Mouse (Mus musculus): Measurements from ENCODE around the gene Gm28047. TPM values are rescaled to one million over a fixed set of nuclear protein-coding genes. Genes with fewer than 3 reads are reported as not detected.

Gene Gm28047
- polyA plus RNA-seq, 1 experiment from 2014 or later = not detected

DNA sequence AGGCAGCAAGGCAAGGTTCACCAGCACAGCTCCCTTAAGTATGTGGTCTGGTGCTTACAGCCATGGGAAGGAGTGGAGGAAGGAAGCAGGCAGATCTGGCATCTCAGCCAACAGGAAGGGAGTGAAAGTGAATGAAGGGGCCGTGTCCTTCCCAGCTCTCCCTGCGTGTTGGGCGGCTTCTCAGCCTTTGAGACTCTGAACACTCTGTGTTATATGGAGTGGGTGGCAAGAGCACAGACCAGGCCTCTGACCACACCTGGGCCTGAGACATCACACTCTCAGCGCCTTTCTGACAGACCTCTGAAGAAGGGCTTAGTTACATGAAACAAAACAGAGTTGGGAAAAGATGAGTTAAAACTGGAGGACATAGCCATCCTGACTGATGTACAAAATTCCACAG, 94.3 kb downstream of the Gm28047 start:
- ATAC-seq (replicated peaks; ENCODE audit: low FRiP score) (no peak), DNase-seq (ENCODE audit: low spot score) (peak; percentile 24)
- no peak overlapping the region for H3K9ac ChIP-seq (ENCODE audit: low read depth, low read length)
- no peak overlapping the region for H3K27ac ChIP-seq (ENCODE audit: low read depth, low read length)
- no peak overlapping the region for H3K4me3 ChIP-seq (ENCODE audit: low read depth, low read length)
- no peaks in the 10 kb centered on the region for H3K27me3 ChIP-seq (replicated peaks; ENCODE audit: control insufficient read depth, insufficient read depth, low read length)
- no peaks in the 10 kb centered on the region for H3K4me1 ChIP-seq (replicated peaks; ENCODE audit: control insufficient read depth, insufficient read depth, low read length)
- H3K4me2 ChIP-seq = no peak overlapping the region
- H3K36me3 ChIP-seq (ENCODE audit: control insufficient read depth, insufficient read depth, low read length) = peaks cover 23% of the 10 kb centered on the region
- H3K9me3 ChIP-seq (ENCODE audit: control insufficient read depth, low read length) = no peaks in the 10 kb centered on the region
- WGBS = 68% methylated on average over 4 of the region's 4 CpGs

GRCm38 (mm10) chr15:102528396-102528795, 96.5 kb downstream of the Gm28047 start:
- H3K9me3 ChIP-seq (ENCODE audit: control insufficient read depth, low read length) = no peaks in the 10 kb centered on the region
- no peak for DNase-seq (ENCODE audit: low spot score)
- H3K36me3 ChIP-seq (ENCODE audit: control insufficient read depth, insufficient read depth, low read length) = peaks cover 23% of the 10 kb centered on the region
- no peaks in the 10 kb centered on the region for H3K27me3 ChIP-seq (replicated peaks; ENCODE audit: control insufficient read depth, insufficient read depth, low read length)
- WGBS = 92% methylated on average over 1 of the region's 1 CpGs
- no peak for ATAC-seq (replicated peaks; ENCODE audit: low FRiP score)
- no peaks in the 10 kb centered on the region for H3K4me1 ChIP-seq (replicated peaks; ENCODE audit: control insufficient read depth, insufficient read depth, low read length)
- H3K4me3 ChIP-seq (ENCODE audit: low read depth, low read length) = no peak overlapping the region
- no peak overlapping the region for H3K27ac ChIP-seq (ENCODE audit: low read depth, low read length)
- no peak overlapping the region for H3K9ac ChIP-seq (ENCODE audit: low read depth, low read length)
- H3K4me2 ChIP-seq = no peak overlapping the region

GRCm38 (mm10) chr15:102527936-102528335, 96.9 kb downstream of the Gm28047 start:
- H3K4me3 ChIP-seq (ENCODE audit: low read depth, low read length) = no peak overlapping the region
- no peak overlapping the region for H3K9ac ChIP-seq (ENCODE audit: low read depth, low read length)
- 73% methylated on average over 3 of the region's 3 CpGs for WGBS
- H3K36me3 ChIP-seq (ENCODE audit: control insufficient read depth, insufficient read depth, low read length) = peaks cover 20% of the 10 kb centered on the region
- no peaks in the 10 kb centered on the region for H3K9me3 ChIP-seq (ENCODE audit: control insufficient read depth, low read length)
- H3K4me1 ChIP-seq (replicated peaks; ENCODE audit: control insufficient read depth, insufficient read depth, low read length) = no peaks in the 10 kb centered on the region
- no peak for DNase-seq (ENCODE audit: low spot score)
- no peak overlapping the region for H3K27ac ChIP-seq (ENCODE audit: low read depth, low read length)
- ATAC-seq (replicated peaks; ENCODE audit: low FRiP score) = no peak
- H3K4me2 ChIP-seq = no peak overlapping the region
- no peaks in the 10 kb centered on the region for H3K27me3 ChIP-seq (replicated peaks; ENCODE audit: control insufficient read depth, insufficient read depth, low read length)

DNA sequence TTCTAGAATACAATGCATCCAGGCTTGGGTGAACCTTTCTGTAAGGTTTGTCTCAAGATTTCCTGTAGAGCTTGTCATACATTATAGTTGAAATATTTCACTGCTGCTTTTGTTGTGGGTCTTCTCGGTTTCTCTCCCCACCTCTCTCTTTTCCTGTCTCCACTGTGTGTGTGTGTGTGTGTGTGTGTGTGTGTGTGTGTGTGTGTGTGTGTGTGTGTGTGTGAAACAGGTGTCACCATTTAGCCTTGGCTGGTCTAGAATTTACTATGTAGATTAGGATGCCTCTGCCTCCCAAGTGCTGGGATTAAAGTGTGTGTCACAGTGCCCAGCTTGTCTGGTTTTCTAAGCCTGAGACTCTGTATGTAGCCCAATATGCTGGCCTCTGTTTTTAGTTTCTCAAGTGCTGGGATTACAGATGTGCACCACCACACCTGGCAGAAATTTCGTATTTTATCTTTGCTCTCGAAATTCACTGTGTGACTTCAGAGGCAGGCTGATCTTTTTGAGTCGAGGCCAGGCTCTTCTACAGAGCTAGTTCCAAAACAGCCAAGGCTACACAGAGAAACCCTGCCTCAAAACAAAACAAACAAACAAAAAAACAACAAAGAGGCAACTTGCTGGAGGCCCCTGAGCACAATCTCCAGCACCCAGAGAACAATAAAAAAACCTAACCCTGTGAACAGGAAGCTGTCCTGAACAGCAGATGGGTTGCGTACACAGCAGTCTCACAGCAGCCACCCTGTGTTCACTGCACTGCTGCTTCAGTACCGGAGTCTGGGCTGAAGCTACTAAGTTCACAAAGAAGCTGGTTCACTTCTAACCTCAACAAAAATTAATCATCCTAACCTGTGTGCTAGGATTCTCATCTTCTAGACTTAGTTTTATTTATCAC, 98.5 kb downstream of the Gm28047 start:
- H3K9ac ChIP-seq (ENCODE audit: low read depth, low read length) = no peak overlapping the region
- H3K9me3 ChIP-seq (ENCODE audit: control insufficient read depth, low read length) = no peaks in the 10 kb centered on the region
- no peaks in the 10 kb centered on the region for H3K27me3 ChIP-seq (replicated peaks; ENCODE audit: control insufficient read depth, insufficient read depth, low read length)
- DNase-seq (ENCODE audit: low spot score) = no peak
- peaks cover 3% of the 10 kb centered on the region; the same call in 1 of the 2 replicates for H3K4me1 ChIP-seq (replicated peaks; ENCODE audit: control insufficient read depth, insufficient read depth, low read length)
- ATAC-seq (replicated peaks; ENCODE audit: low FRiP score) = no peak
- H3K4me2 ChIP-seq = no peak overlapping the region
- peaks cover 17% of the 10 kb centered on the region for H3K36me3 ChIP-seq (ENCODE audit: control insufficient read depth, insufficient read depth, low read length)
- no peak overlapping the region for H3K27ac ChIP-seq (ENCODE audit: low read depth, low read length)
- H3K4me3 ChIP-seq (ENCODE audit: low read depth, low read length) = no peak overlapping the region
- 90% methylated on average over 6 of the region's 6 CpGs for WGBS

- Histone ChIP-seq H3K36me3 (ENCODE audit: control insufficient read depth, insufficient read depth, low read length) (peaks cover 20% of the 10 kb centered on the region), H3K9ac (ENCODE audit: low read depth, low read length) (no peak within 1 kb of the TSS), H3K4me1 (replicated peaks; ENCODE audit: control insufficient read depth, insufficient read depth, low read length) (peaks cover 12% of the 10 kb centered on the region), H3K4me2 (no peak within 1 kb of the TSS), H3K9me3 (ENCODE audit: control insufficient read depth, low read length) (no peaks in the 10 kb centered on the region), H3K27me3 (replicated peaks; ENCODE audit: control insufficient read depth, insufficient read depth, low read length) (no peaks in the 10 kb centered on the region), H3K4me3 (ENCODE audit: low read depth, low read length) (no peak within 1 kb of the TSS), H3K27ac (ENCODE audit: low read depth, low read length) (no peak within 1 kb of the TSS)
- ATAC-seq (replicated peaks; ENCODE audit: low FRiP score) (0 out of 2 replicates have a peak, but pooled peaks have one; percentile 37), DNase-seq (ENCODE audit: low spot score) (no peak)
- WGBS = 14% methylated on average over 3 of the region's 3 CpGs
Observed at GRCm38 (mm10) chr15:102524892-102525485, 99.9 kb downstream of the Gm28047 start, which contains the start of gene Npff. Npff (minus strand) TSS chr15:102524942.

GRCm38 (mm10) chr15:102521480-102521879, 103.4 kb downstream of the Gm28047 start:
- peaks cover 14% of the 10 kb centered on the region; the same call in 1 of the 2 replicates for H3K36me3 ChIP-seq (ENCODE audit: control insufficient read depth, insufficient read depth, low read length)
- WGBS = 80% methylated on average over 4 of the region's 4 CpGs

GRCm38 (mm10) chr15:102520416-102520815, 104.5 kb downstream of the Gm28047 start:
- Histone ChIP-seq H3K4me1 (replicated peaks; ENCODE audit: control insufficient read depth, insufficient read depth, low read length) (peaks cover 28% of the 10 kb centered on the region), H3K9ac (ENCODE audit: low read depth, low read length) (peak overlapping the region; percentile 50)
- no peak for DNase-seq (ENCODE audit: low spot score)

More at GRCm38 (mm10) chr15:102521480-102521879, 103.4 kb downstream of the Gm28047 start:
- Histone ChIP-seq H3K9me3 (ENCODE audit: control insufficient read depth, low read length) (no peaks in the 10 kb centered on the region), H3K27ac (ENCODE audit: low read depth, low read length) (no peak overlapping the region), H3K4me1 (replicated peaks; ENCODE audit: control insufficient read depth, insufficient read depth, low read length) (peaks cover 18% of the 10 kb centered on the region), H3K4me3 (ENCODE audit: low read depth, low read length) (no peak overlapping the region), H3K4me2 (no peak overlapping the region), H3K27me3 (replicated peaks; ENCODE audit: control insufficient read depth, insufficient read depth, low read length) (no peaks in the 10 kb centered on the region), H3K9ac (ENCODE audit: low read depth, low read length) (no peak overlapping the region)
- DNase-seq (ENCODE audit: low spot score) (no peak), ATAC-seq (replicated peaks; ENCODE audit: low FRiP score) (no peak)

GRCm38 (mm10) chr15:102519211-102520141, 105.4 kb downstream of the Gm28047 start:
- H3K9me3 ChIP-seq (ENCODE audit: control insufficient read depth, low read length) = no peaks in the 10 kb centered on the region
- no peak for ATAC-seq (replicated peaks; ENCODE audit: low FRiP score)
- peaks cover 14% of the 10 kb centered on the region; the same call in 1 of the 2 replicates for H3K36me3 ChIP-seq (ENCODE audit: control insufficient read depth, insufficient read depth, low read length)
- peak overlapping the region; percentile 96 for H3K4me2 ChIP-seq
- WGBS = 44% methylated on average over 17 of the region's 17 CpGs
- peak overlapping the region; percentile 94 for H3K9ac ChIP-seq (ENCODE audit: low read depth, low read length)
- peaks cover 28% of the 10 kb centered on the region for H3K4me1 ChIP-seq (replicated peaks; ENCODE audit: control insufficient read depth, insufficient read depth, low read length)
- peak overlapping the region; percentile 77 for H3K4me3 ChIP-seq (ENCODE audit: low read depth, low read length)
- DNase-seq (ENCODE audit: low spot score) = no peak
- H3K27me3 ChIP-seq (replicated peaks; ENCODE audit: control insufficient read depth, insufficient read depth, low read length) = no peaks in the 10 kb centered on the region
- H3K27ac ChIP-seq (ENCODE audit: low read depth, low read length) = 0 out of 2 replicates have a peak overlapping the region, but pooled peaks have one; percentile 98

More at GRCm38 (mm10) chr15:102520416-102520815, 104.5 kb downstream of the Gm28047 start:
- Histone ChIP-seq H3K4me3 (ENCODE audit: low read depth, low read length) (peak overlapping the region; percentile 77; the same call in 1 of the 2 replicates), H3K36me3 (ENCODE audit: control insufficient read depth, insufficient read depth, low read length) (peaks cover 14% of the 10 kb centered on the region; the same call in 1 of the 2 replicates), H3K9me3 (ENCODE audit: control insufficient read depth, low read length) (no peaks in the 10 kb centered on the region), H3K27me3 (replicated peaks; ENCODE audit: control insufficient read depth, insufficient read depth, low read length) (no peaks in the 10 kb centered on the region), H3K27ac (ENCODE audit: low read depth, low read length) (no peak overlapping the region), H3K4me2 (peak overlapping the region; percentile 96)
- 42% methylated on average over 4 of the region's 4 CpGs for WGBS
- ATAC-seq (replicated peaks; ENCODE audit: low FRiP score) = no peak

Measured in liver, embryonic 11.5 days (tissue).